Mouse (Mus musculus): ENCODE results near the gene Prkg1.

- TF ChIP-seq CTCF (IDR thresholded peaks at IDR 0.05; ENCODE audit: low read depth, low read length) (no peak), TAL1 (conservative IDR thresholded peaks at IDR 0.05; ENCODE audit: low read depth, low read length) (no peak), POLR2AphosphoS5 (IDR thresholded peaks at IDR 0.05; ENCODE audit: insufficient replicate concordance, low read depth, low read length) (no peak), GATA1 (IDR thresholded peaks at IDR 0.05; ENCODE audit: borderline replicate concordance, low read length) (no peak)
Observed at GRCm38 (mm10) chr19:31284126-31284525, 480.7 kb downstream of the Prkg1 start.
